Mouse (Mus musculus) E14TG2a.4 (cell line): ENCODE results near the gene Cage1.

Experiments used
- CTCF ChIP-seq: conservative IDR thresholded peaks from 2 replicates; pipeline ENCODE4 v1.5.1; 2014; ENCODE audit warnings: low read length
- NANOG ChIP-seq: IDR thresholded peaks from 2 replicates; pipeline ENCODE4 v1.6.1; 2014; ENCODE audit warnings: borderline replicate concordance, low read length, mixed read lengths
- POU5F1 ChIP-seq: IDR thresholded peaks from 2 replicates; pipeline ENCODE4 v1.6.1; 2014; ENCODE audit warnings: low read length, borderline replicate concordance

GRCm38 (mm10) chr13:37994405-37994749 is 42.5 kb downstream of the Cage1 start:
- TF ChIP-seq CTCF (no peak), NANOG (no peak), POU5F1 (no peak)
